Mouse (Mus musculus) bone marrow macrophage, adult 2 months (primary cell): ENCODE measurements around the gene Chtf18.

Source experiments
- CTCF ChIP-seq: IDR thresholded peaks from 2 replicates; pipeline ENCODE4 v1.5.1; 2012; ENCODE audit warnings: low read depth, mild to moderate bottlenecking, low read length, moderate library complexity
- POLR2A ChIP-seq: IDR thresholded peaks from 2 replicates; pipeline ENCODE4 v1.6.1; 2012; ENCODE audit warnings: mild to moderate bottlenecking, low read depth, low read length, borderline replicate concordance

- TF ChIP-seq CTCF = no peak
- no peak for TF ChIP-seq POLR2A
Observed at GRCm38 (mm10) chr17:25688922-25689321, 38.3 kb downstream of the Chtf18 start.
